Mouse (Mus musculus) Muller cell, postnatal 12 days (primary cell): ENCODE data around the gene Ggct.
A peak's percentile ranks its signal among the peaks of the same experiment; 100 is the strongest.

Experiments
- DNase-seq: peaks from one replicate; pipeline ENCODE4 v3.0.0-alpha.2; 2015; ENCODE audit errors: inconsistent ontology term

The Ggct gene

GRCm38 (mm10) chr6:54992734-54993260 is at the start of gene Ggct:
TSS of gene Ggct (minus strand) at chr6:54992950.
- peak; percentile 97 for DNase-seq

- DNase-seq = no peak
These were observed 47.3 kb upstream of the Ggct start for GRCm38 (mm10) chr6:55040031-55040430.

DNA sequence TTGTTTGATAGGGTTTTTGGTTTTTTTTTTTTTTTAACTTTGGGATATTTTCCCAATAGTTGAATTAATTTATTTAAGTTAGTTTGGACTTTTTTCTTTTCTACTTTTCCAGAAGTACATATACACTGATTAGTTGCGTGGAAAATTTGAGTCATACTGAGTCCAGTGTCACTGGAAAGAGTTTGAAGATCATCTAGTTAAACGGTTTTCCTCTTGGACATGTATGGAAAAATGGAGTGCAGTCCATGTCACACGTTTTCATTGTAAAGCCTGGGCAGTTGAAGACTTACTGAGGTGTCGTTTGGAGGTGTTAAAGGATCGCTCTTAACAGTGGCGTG is 46.7 kb upstream of the Ggct start:
- no peak for DNase-seq

- peak; percentile 50 for DNase-seq
These were observed 46.1 kb upstream of the Ggct start for GRCm38 (mm10) chr6:55038671-55039445.

DNA sequence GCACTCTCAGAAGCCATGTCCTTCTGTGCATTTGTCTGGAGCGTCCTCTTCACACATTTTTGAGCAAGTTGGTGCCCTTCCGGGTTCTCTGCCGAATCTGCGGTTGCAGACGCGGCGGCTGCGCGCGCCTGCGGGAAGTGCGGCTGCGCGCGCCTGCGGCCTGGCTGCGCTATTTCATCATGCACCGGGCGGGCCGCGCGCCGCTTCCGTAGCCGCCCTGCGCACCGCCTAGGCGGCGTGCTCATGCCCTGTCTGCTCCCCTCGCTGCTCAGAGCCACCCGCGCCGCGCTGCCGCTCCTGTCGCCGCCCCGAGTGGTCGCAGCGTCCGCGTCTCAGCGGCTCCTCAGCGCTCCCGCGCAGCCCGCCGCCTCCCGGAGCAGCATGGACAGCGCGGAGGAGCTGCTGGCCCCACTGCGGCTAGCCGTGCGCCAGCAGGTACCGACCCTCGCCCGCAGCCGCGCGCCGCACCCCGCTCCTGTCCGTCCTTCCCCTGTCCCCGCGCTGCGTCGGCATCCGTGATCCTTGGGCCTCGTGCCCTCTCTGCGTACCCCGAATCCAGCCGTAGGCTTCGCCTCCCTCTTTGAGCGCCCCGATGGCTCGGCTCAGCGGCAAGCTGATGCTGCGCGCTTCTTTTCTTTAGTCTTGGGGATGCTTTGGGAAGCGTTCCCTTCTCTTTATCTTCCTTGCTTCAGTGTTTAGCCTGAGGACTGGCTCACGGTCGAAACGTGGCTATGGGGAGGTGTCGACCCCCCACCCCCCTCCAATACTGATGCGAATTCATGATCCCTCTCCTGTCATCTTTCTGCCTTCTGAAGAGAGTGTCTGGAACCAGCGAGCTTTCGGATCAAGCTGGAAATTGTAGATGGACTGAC is 45.3 kb upstream of the Ggct start, which contains the start of gene Gars:
Gene Gars (plus strand): TSS at position 209 of the 872 bp plus-strand sequence.
- DNase-seq = peak; percentile 91

DNA sequence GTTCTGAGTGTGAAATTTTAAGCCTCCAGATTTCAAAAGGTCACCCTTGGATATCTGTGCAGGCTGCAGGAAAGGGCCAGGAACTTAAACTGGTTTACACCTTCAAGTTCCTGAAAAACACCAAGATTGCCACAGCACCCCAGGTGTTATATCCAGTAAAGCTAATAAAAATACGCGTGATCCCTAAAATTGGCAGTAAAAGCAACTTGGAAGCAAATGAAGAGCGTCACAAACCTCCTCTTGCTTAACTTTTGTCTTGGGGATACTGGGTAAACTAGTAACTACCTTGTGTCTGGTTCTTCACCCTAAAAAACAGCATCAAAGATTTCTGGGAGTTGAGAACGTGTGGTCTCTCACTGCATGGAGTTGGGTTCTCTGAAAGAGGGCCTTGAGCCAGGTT is 44.0 kb upstream of the Ggct start:
- DNase-seq = no peak

GRCm38 (mm10) chr6:55027642-55028041 is 34.9 kb upstream of the Ggct start:
- DNase-seq = no peak

DNA sequence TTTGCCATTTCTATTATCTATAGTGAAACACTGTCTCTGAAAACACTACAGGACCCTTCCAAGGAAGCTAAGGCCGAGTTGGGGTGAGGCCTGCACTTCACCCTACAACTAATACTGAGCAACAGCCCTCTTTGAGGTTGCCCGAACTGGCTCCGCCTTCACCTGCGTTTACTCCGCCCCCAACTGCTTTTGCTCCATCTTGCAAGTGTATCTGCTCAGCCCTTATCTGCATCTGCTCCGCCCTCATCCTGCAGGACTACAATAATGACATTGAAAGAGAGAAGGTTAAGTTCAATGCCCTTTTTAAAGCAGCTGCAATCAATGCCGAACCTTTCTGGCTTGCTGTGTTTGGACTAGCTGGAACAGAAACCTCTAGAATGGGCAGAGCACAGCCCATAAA is 29.1 kb upstream of the Ggct start:
- no peak for DNase-seq

GRCm38 (mm10) chr6:55018417-55018816 is 25.7 kb upstream of the Ggct start:
- no peak for DNase-seq

DNA sequence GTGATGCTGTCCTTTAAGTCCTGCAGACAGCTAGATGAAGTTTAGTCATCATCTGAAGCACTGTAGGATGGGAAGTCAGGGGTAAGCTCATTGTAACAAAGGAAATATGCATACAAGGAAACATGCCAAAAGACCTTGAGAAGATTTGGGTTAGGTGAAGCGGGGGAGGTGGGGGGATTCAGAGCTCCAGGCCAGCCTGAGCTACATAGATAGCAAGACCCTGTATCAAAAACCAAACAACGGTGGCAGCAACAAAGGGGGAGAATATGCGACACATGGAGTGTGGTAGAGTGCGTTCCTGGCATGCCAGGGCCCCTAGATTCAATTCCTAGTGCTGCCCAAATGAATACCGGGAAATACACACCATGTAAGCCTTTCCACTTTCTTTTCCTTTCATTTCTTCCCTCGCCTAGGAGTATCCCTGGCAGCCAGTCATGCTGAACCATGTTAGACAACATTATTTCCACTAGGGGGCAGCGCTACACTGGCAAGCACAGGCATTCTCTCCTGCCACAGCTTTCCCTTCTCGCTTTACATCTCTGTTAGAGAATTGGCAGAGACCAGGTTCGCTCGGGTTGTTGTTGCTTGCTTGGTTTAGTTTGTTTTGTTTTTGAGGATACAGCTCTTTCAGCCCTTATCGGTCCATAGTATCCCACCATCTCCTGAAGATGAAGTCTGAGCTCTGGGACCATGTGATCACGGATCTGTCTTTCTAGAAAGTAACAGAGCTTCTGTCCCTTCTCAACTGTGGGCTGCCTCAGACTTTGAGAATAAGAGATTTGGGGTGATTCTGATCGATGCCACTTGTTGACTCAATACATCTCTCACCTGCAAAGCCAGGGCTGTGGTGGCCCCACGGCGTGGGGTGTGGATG is 24.2 kb upstream of the Ggct start:
- peak; percentile 83 for DNase-seq

DNA sequence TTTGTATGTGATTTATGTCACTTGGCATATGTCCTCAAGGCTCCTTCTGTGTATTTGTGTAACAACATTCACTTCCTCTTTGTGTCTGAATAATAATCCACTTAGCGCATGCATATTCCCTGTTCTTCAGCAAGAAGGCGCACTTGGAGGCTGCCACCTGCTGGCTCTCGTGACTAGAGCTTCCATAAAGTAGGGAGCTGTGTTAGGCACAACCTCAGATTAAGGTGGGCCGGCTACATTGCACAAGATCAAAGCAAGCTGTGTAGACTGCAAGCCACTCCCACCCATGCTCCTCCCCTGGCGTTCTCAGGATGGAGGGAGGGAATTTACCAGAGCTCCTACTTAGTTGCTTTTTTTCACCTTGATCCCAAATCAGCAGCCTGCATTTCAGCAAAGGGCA is 23.5 kb upstream of the Ggct start:
- peak; percentile 33 for DNase-seq

GRCm38 (mm10) chr6:55014184-55014583 is 21.4 kb upstream of the Ggct start:
- DNase-seq = no peak

DNA sequence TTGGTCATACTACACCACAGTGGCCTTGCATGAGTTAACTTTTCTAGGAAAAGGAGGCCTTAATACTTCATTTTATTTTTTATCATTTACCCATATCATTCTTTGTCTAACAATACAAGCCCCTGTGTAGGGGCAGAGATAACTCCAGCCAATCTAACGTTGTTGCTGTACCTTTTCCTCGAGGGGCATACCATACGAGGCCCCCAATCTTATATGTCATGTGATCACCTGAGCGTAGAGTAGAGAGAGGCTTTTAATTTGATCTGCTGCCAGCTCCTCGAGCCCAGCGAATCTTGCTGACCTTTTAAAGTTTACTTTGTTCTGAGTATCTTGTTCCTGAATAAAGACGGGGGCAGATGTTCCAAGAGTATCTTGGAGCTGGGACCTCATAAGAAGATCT is 19.8 kb upstream of the Ggct start:
- no peak for DNase-seq

- DNase-seq = no peak
These were observed 17.8 kb upstream of the Ggct start for GRCm38 (mm10) chr6:55010330-55011091.

GRCm38 (mm10) chr6:55009391-55010230 is 16.9 kb upstream of the Ggct start:
- peak; percentile 87 for DNase-seq

DNA sequence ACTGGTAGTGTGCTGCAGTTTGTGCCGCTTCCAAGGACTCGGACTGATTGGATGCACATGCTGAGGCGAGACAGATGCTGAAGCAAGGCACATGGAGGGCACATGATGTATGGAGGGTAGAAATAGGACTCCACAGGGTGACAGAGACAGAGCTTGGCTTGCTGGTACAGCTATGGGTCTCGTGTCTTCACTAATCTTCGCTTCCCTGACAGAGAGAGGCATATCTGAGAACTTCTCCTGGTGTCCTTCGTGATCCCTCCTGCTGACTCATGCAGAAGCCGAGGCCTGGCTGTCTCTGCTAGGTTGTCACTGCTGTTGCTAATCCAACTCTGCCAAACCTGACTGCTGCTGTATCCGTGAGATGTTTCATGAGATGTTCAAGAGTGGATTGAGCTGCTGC is 15.7 kb upstream of the Ggct start:
- no peak for DNase-seq

GRCm38 (mm10) chr6:55003559-55003958 is 10.8 kb upstream of the Ggct start:
- DNase-seq = no peak

DNA sequence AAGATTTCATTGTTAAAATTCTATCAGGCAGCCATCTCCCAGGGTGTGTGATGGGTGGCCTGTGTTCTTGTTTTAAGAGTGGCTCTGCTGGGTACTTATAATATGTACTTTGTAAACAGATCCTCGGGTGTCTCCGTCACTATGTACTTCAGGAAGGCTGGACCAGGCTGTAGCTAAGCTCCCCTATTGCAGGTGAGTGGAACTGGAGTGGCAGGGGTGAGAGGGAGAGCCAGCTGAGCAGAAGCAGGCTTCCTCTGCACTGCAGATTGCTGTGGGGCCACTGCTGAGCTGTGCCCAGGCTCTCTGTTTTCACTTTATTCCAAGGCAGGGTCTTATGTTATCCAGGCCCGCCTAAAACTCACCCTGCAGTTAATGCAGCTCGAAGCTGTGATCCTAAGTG is 9.7 kb upstream of the Ggct start:
- DNase-seq = no peak

DNA sequence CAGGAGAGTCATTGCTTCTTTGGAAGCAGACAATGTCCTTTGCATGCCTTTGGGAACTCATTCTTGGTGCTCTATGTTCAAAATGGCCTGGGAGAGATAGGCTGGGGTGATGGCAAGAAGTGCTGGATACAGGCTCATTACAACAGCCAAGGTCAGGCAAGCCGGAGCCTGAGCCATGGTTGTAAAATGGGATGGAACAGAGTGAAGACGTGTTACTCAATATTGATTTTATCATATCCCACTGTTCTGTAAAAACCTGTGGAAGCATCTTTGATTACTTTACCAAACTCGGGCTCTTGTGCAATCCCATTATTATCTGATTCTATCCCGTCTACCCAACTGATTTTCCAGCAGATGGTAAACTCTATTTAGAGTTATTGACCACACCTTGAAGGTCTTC is 8.6 kb upstream of the Ggct start:
- no peak for DNase-seq

- DNase-seq = no peak
These were observed 5.0 kb upstream of the Ggct start for GRCm38 (mm10) chr6:54997726-54998125.
